Mouse (Mus musculus): ENCODE measurements around the gene Nectin1. TPM values are rescaled to one million over a fixed set of nuclear protein-coding genes. Genes with fewer than 3 reads are reported as not detected.
A peak's percentile ranks its signal among the peaks of the same experiment; 100 is the strongest.

Nectin1 gene
- polyA plus RNA-seq, 1 experiment from 2014 or later: 18.9 TPM

DNA sequence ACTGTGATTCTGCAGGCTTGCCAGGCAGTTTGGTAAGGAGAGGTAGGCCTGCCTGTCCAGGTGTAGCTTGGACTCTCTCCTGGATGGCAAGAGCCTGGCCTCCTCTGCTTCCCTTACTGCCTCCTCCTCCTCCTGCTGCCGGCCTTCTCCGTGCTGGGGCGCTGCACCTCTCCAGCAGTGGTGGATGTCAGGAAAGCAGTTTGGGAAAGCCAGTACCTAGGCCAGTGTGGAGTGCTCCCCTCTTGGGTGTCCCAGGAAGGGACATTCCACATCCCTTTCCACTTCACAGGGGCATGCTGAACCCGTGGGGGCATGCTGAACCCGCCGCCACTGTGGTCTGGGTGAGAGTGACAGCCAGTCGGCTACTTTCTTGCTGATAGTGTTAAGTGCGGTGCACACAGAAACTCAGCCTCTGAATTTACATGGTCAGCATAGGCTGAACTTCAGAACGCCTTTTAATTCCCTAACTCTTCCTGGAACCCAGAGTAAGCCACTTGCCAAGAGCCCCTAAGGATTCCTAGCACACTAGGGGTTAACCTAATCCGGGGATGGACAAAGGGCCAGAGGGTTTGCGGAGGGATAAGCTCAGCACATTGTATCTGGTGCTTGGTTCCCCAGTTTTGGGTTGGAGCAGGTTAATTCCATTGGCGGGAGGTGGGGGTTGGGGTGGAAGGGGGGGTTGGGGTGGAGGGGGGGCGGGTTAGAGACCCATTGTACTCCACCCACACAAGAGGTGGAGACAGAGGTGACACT, 2.3 kb downstream of the Nectin1 start:
- Histone ChIP-seq H3K9me3 (ENCODE audit: control insufficient read depth, low read length) (no peaks in the 10 kb centered on the region), H3K4me2 (replicated peaks) (peak overlapping the region; percentile 91), H3K36me3 (replicated peaks; ENCODE audit: control insufficient read depth, insufficient read depth) (no peaks in the 10 kb centered on the region), H3K27me3 (ENCODE audit: control insufficient read depth, insufficient read depth, low read length) (no peaks in the 10 kb centered on the region), H3K4me3 (replicated peaks; ENCODE audit: low read length) (peak overlapping the region; percentile 76), H3K27ac (peak overlapping the region; percentile 98), H3K4me1 (replicated peaks; ENCODE audit: control insufficient read depth, insufficient read depth, low read length) (peaks cover 66% of the 10 kb centered on the region), H3K9ac (peak overlapping the region; percentile 91)
- WGBS: 3% methylated on average over 13 of the region's 13 CpGs
- DNase-seq (ENCODE audit: low spot score): no peak
- no peak for ATAC-seq (ENCODE audit: low FRiP score)

DNA sequence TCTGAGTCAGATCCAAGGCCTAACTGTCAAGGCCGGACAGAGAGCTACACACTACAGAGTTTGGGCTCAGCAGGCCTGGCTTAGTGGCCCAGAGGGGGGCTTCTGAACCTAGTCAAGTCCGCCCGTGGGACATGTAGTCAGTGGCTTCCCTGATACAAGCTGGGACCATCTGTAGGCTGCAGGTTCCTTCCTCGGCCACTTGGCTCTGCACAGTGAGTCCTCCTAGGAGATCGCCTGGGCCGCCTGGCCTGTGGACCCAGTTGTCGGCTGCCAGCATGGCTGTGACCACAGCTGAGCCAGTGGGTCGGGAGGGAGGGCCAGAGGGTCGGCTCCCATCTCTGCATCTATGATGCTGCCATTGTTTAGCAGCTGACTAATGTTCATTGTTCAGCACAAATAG, 3.9 kb downstream of the Nectin1 start:
- 18% methylated on average over 9 of the region's 9 CpGs for WGBS
- peak overlapping the region; percentile 98 for H3K27ac ChIP-seq
- no peaks in the 10 kb centered on the region for H3K9me3 ChIP-seq (ENCODE audit: control insufficient read depth, low read length)
- peaks cover 64% of the 10 kb centered on the region for H3K4me1 ChIP-seq (replicated peaks; ENCODE audit: control insufficient read depth, insufficient read depth, low read length)
- no peaks in the 10 kb centered on the region for H3K36me3 ChIP-seq (replicated peaks; ENCODE audit: control insufficient read depth, insufficient read depth)
- no peak for DNase-seq (ENCODE audit: low spot score)
- peak overlapping the region; percentile 76 for H3K4me3 ChIP-seq (replicated peaks; ENCODE audit: low read length)
- peak overlapping the region; percentile 91 for H3K4me2 ChIP-seq (replicated peaks)
- no peaks in the 10 kb centered on the region for H3K27me3 ChIP-seq (ENCODE audit: control insufficient read depth, insufficient read depth, low read length)
- H3K9ac ChIP-seq: peak overlapping the region; percentile 91
- ATAC-seq (ENCODE audit: low FRiP score): no peak

DNA sequence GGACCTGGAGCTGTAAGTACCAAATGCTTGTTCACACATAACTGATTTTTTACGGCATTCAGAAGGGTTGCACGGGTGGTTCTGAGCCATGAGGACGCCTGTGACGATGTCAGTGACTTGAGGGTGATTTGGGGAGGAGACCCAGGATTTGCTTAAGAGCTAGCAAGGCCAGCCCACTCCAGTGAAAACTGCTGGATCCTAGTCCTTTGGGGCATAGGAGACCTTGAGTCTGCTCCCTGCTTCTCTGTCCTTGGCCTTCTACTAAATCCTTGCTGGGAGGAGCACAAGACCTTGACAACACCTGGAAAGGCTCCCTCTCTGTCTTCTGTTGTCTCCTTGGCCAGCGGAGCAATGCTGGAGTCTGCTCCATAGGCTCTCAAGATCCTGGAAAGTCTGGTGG, 4.7 kb downstream of the Nectin1 start:
- WGBS: 50% methylated on average over 5 of the region's 5 CpGs
- Histone ChIP-seq H3K27me3 (ENCODE audit: control insufficient read depth, insufficient read depth, low read length) (no peaks in the 10 kb centered on the region), H3K27ac (no peak overlapping the region), H3K9me3 (ENCODE audit: control insufficient read depth, low read length) (no peaks in the 10 kb centered on the region), H3K9ac (peak overlapping the region; percentile 91; the same call in 1 of the 2 replicates), H3K4me3 (replicated peaks; ENCODE audit: low read length) (no peak overlapping the region), H3K4me1 (replicated peaks; ENCODE audit: control insufficient read depth, insufficient read depth, low read length) (peaks cover 59% of the 10 kb centered on the region), H3K4me2 (replicated peaks) (peak overlapping the region; percentile 91), H3K36me3 (replicated peaks; ENCODE audit: control insufficient read depth, insufficient read depth) (no peaks in the 10 kb centered on the region)
- ATAC-seq (ENCODE audit: low FRiP score): no peak
- DNase-seq (ENCODE audit: low spot score): no peak

DNA sequence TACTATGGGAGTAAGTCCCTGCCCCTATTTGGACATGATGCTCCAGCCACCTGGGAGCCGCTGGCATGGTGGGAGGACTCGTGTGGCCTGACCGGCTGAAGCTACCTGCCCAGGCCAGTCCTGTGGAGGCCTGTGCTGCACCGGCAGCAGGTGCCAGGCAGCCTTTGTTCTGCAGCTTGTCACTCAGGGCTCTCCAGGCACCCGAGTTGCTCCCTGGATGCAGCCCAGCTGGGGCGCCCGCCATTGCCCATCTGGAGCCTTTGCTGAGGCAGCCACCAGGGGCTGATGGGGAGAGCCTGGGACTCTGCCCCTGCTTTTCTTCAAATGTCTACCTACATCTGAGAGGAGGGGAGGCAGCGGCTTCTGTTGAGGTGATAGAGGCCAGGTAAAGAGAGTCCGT, 6.3 kb downstream of the Nectin1 start:
- Histone ChIP-seq H3K27ac (no peak overlapping the region), H3K9me3 (ENCODE audit: control insufficient read depth, low read length) (no peaks in the 10 kb centered on the region), H3K4me3 (replicated peaks; ENCODE audit: low read length) (no peak overlapping the region), H3K27me3 (ENCODE audit: control insufficient read depth, insufficient read depth, low read length) (no peaks in the 10 kb centered on the region), H3K9ac (no peak overlapping the region; the same call in 1 of the 2 replicates), H3K4me2 (replicated peaks) (peak overlapping the region; percentile 31; the same call in 1 of the 2 replicates), H3K4me1 (replicated peaks; ENCODE audit: control insufficient read depth, insufficient read depth, low read length) (peaks cover 75% of the 10 kb centered on the region), H3K36me3 (replicated peaks; ENCODE audit: control insufficient read depth, insufficient read depth) (no peaks in the 10 kb centered on the region)
- ATAC-seq (ENCODE audit: low FRiP score) (no peak), DNase-seq (ENCODE audit: low spot score) (no peak)
- WGBS: 51% methylated on average over 9 of the region's 9 CpGs

DNA sequence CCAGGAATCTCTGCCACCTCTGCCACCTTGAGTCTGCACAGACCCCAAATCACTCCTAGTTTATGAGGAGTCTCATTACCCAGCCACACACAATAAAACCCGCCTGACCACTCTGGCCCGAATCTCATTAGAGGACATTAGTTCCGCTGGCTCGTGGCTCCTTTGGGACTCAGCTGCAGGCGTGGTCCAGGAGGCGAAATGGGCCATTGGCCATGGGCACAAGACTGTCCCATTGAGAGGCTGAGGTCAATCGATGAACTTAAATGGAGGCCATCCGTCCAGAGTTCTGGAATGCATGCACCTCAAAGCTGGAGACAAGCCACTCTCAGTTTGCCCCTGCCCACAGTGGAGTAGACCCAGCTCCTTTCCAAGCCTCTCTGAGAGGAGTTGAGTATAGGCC, 7.3 kb downstream of the Nectin1 start:
- 29% methylated on average over 8 of the region's 8 CpGs for WGBS
- Histone ChIP-seq H3K4me1 (replicated peaks; ENCODE audit: control insufficient read depth, insufficient read depth, low read length) (peaks cover 77% of the 10 kb centered on the region), H3K9ac (no peak overlapping the region), H3K36me3 (replicated peaks; ENCODE audit: control insufficient read depth, insufficient read depth) (no peaks in the 10 kb centered on the region), H3K4me3 (replicated peaks; ENCODE audit: low read length) (no peak overlapping the region), H3K27me3 (ENCODE audit: control insufficient read depth, insufficient read depth, low read length) (no peaks in the 10 kb centered on the region), H3K9me3 (ENCODE audit: control insufficient read depth, low read length) (no peaks in the 10 kb centered on the region), H3K27ac (no peak overlapping the region), H3K4me2 (replicated peaks) (no peak overlapping the region)
- ATAC-seq (ENCODE audit: low FRiP score) (no peak), DNase-seq (ENCODE audit: low spot score) (no peak)

DNA sequence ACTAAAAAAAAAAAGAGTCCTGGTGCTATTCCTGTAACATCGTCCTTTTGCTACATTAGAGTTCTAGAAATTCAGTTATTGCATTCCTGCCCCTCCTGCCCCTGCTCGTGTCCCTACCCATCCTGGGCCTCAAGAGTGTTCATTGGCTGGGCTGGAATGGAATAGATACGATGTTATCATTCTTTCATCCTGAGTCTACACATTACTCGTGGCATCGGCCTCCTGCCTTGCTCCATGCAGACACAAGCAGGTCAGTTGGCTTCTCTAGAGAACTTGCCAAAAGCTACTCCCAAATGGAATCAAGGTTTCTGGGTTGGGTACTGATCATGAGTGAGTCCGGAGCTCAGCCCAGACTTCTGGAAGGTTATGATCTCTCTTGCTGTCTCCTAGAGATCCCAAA, 9.7 kb downstream of the Nectin1 start:
- ATAC-seq (ENCODE audit: low FRiP score) (no peak), DNase-seq (ENCODE audit: low spot score) (no peak)
- H3K4me1 ChIP-seq (replicated peaks; ENCODE audit: control insufficient read depth, insufficient read depth, low read length): peaks cover 75% of the 10 kb centered on the region
- H3K4me3 ChIP-seq (replicated peaks; ENCODE audit: low read length): no peak overlapping the region
- 72% methylated on average over 6 of the region's 6 CpGs for WGBS
- no peaks in the 10 kb centered on the region for H3K36me3 ChIP-seq (replicated peaks; ENCODE audit: control insufficient read depth, insufficient read depth)
- H3K9ac ChIP-seq: 0 out of 2 replicates have a peak overlapping the region, but pooled peaks have one; percentile 12
- no peaks in the 10 kb centered on the region for H3K27me3 ChIP-seq (ENCODE audit: control insufficient read depth, insufficient read depth, low read length)
- no peaks in the 10 kb centered on the region for H3K9me3 ChIP-seq (ENCODE audit: control insufficient read depth, low read length)
- no peak overlapping the region for H3K27ac ChIP-seq
- H3K4me2 ChIP-seq (replicated peaks): no peak overlapping the region

DNA sequence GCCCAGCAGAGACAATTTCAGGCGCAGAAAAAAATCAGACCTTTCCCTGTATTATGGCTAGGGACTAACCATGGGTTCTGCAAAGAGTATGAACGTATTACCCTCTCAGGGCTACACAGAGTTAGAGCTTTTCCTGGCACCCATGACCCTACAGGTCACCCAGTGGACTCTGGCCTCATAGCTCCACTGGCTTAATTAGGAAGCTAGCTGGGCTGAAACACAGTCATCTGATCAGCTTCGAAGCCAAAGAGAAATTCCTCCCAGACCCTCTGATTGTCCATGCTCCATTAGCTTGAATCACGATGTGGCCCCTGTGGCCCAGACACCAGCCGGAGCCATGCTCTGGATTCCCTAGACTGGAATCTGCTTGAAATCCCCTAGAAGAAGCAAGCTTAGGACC, 10.3 kb downstream of the Nectin1 start:
- Histone ChIP-seq H3K9me3 (ENCODE audit: control insufficient read depth, low read length) (no peaks in the 10 kb centered on the region), H3K27me3 (ENCODE audit: control insufficient read depth, insufficient read depth, low read length) (no peaks in the 10 kb centered on the region), H3K4me2 (replicated peaks) (peak overlapping the region; percentile 29; the same call in 1 of the 2 replicates), H3K4me1 (replicated peaks; ENCODE audit: control insufficient read depth, insufficient read depth, low read length) (peaks cover 73% of the 10 kb centered on the region), H3K9ac (peak overlapping the region; percentile 12; the same call in 1 of the 2 replicates), H3K36me3 (replicated peaks; ENCODE audit: control insufficient read depth, insufficient read depth) (no peaks in the 10 kb centered on the region), H3K27ac (peak overlapping the region; percentile 71), H3K4me3 (replicated peaks; ENCODE audit: low read length) (no peak overlapping the region)
- 46% methylated on average over 5 of the region's 5 CpGs for WGBS
- ATAC-seq (ENCODE audit: low FRiP score) (no peak), DNase-seq (ENCODE audit: low spot score) (no peak)

DNA sequence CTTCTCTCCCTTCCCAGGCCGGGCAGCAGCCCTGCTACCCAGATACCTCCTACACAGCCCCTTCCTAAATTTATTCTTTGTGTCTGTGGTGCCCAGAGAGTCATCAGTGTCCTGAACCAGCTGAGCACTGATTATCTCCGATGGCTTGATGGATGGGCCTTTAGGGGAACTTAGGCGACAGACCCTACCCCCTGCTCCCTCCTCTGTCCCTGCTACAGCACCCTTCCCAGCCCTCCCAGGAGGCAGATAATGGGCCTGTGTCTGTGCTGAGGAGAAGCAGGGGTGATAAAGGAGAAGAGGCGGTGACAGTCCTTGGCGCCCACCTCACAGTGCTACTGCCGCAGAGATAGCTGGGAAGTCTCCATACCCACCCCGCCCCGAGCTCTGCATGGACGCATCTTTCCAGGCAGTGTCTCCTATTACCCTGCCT, 11.0 kb downstream of the Nectin1 start:
- Histone ChIP-seq H3K27me3 (ENCODE audit: control insufficient read depth, insufficient read depth, low read length) (no peaks in the 10 kb centered on the region), H3K9me3 (ENCODE audit: control insufficient read depth, low read length) (no peaks in the 10 kb centered on the region), H3K4me2 (replicated peaks) (peak overlapping the region; percentile 29; the same call in 1 of the 2 replicates), H3K4me1 (replicated peaks; ENCODE audit: control insufficient read depth, insufficient read depth, low read length) (peaks cover 72% of the 10 kb centered on the region), H3K36me3 (replicated peaks; ENCODE audit: control insufficient read depth, insufficient read depth) (no peaks in the 10 kb centered on the region), H3K4me3 (replicated peaks; ENCODE audit: low read length) (no peak overlapping the region), H3K9ac (peak overlapping the region; percentile 24; the same call in 1 of the 2 replicates), H3K27ac (peak overlapping the region; percentile 71)
- ATAC-seq (ENCODE audit: low FRiP score): peak; percentile 54
- WGBS: 35% methylated on average over 9 of the region's 9 CpGs
- no peak for DNase-seq (ENCODE audit: low spot score)

DNA sequence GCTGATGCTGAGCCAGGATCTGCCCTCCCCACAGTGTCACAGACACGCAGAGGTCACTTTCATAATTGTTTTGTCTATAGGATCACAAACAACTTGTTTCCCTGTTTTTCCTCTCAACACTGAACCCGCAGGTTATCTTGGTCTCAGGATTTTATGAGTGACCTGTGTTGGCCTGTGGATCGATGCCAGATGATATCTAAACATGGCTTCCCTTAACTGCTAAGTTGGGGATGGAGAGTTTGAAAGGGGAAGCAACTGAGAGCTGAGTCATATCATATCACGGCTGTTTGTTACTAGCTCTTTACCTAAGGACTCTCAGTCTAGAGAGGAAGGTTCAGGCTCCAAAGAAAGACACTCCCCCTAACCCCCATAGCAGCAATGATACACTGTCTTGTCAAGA, 11.7 kb downstream of the Nectin1 start:
- H3K36me3 ChIP-seq (replicated peaks; ENCODE audit: control insufficient read depth, insufficient read depth): no peaks in the 10 kb centered on the region
- no peak for DNase-seq (ENCODE audit: low spot score)
- H3K4me2 ChIP-seq (replicated peaks): 0 out of 2 replicates have a peak overlapping the region, but pooled peaks have one; percentile 29
- ATAC-seq (ENCODE audit: low FRiP score): no peak
- WGBS: 81% methylated on average over 4 of the region's 4 CpGs
- no peaks in the 10 kb centered on the region for H3K27me3 ChIP-seq (ENCODE audit: control insufficient read depth, insufficient read depth, low read length)
- 0 out of 2 replicates have a peak overlapping the region, but pooled peaks have one; percentile 24 for H3K9ac ChIP-seq
- H3K4me1 ChIP-seq (replicated peaks; ENCODE audit: control insufficient read depth, insufficient read depth, low read length): peaks cover 71% of the 10 kb centered on the region
- H3K4me3 ChIP-seq (replicated peaks; ENCODE audit: low read length): no peak overlapping the region
- H3K9me3 ChIP-seq (ENCODE audit: control insufficient read depth, low read length): no peaks in the 10 kb centered on the region
- peak overlapping the region; percentile 71 for H3K27ac ChIP-seq
